ENCODE assay signal across 20 mouse cellular contexts in genomic region chr8:111424646-111425045, GRCm38 (mm10). TPM values are rescaled to one million over a fixed set of nuclear protein-coding genes. Genes with fewer than 3 reads are reported as not detected.
DNase-seq lines count a peak whose midpoint lies in the region; ATAC-seq lines count a peak whose summit lies in the region.
"Had no signal": no experiment of that assay in that cellular context is flagged by ENCODE, and none has a peak within 500 bp of the region (broad histone marks: within the 10 kb centered on the region; RNA-seq: fewer than 3 reads in every experiment).

No protein-coding gene starts in this region.

- DNase-seq in layer of hippocampus, adult 11-12 months (ENCODE audit: low spot score) = peak; percentile 31
- no peak for DNase-seq in layer of hippocampus, adult 9-10 months (ENCODE audit: low spot score)
- DNase-seq in cerebellum, adult 11-12 months = peak; percentile 92
- peak; percentile 94 to 95 for DNase-seq in cerebellum, postnatal 10 days
- DNase-seq in layer of hippocampus, postnatal 36 days = peak; percentile 16 to 29
- DNase-seq in testis, postnatal 14 days (ENCODE audit: low spot score) = no peak
- DNase-seq: heart, adult 2 months; heart, postnatal 4 days; kidney, adult 8-10 months; kidney, postnatal 36 days; lung, adult 18-20 months; lung, postnatal 14 days; midbrain, embryonic 14.5 days; spleen, adult 18-20 months had no signal

- ATAC-seq in inflammation-experienced regulatory T-cells, adult 6 months = no peak

RNA-seq across cellular contexts. Expression of gene Fa2h, which starts 31.0 kb away (rescaled TPM):
- total RNA-seq in layer of hippocampus, postnatal 36 days (2021) = 10 to 100 TPM; 35.2 to 35.9 TPM
- under 1 TPM in 1 of 3 experiments, not detected in 2; 0.32 TPM for polyA plus RNA-seq in inflammation-experienced regulatory T-cells, adult 6 months (2017; shearing (Covaris generic))
- total RNA-seq: megakaryocyte, adult 5-6 weeks had no signal
- polyA plus RNA-seq: forebrain, embryonic 12.5 days; heart, embryonic 15.5 days; limb, embryonic 11.5 days; liver, embryonic 11.5 days had no signal

Comparison
In these comparisons a context has a peak if more than half of its experiments do, and no peak if none do; other contexts are left out.
1. DNase-seq: peak in layer of hippocampus, adult 11-12 months (single experiment), cerebellum, adult 11-12 months (single experiment), cerebellum, postnatal 10 days (2 of 2) and layer of hippocampus, postnatal 36 days (2 of 2); none in layer of hippocampus, adult 9-10 months (single experiment) and testis, postnatal 14 days (single experiment).